Mouse (Mus musculus) gastrocnemius, postnatal 25 days (tissue): Measurements from ENCODE around the gene Cma1. TPM values are rescaled to one million over a fixed set of nuclear protein-coding genes. Genes with fewer than 3 reads are reported as not detected.

Experiments used
- total RNA-seq, 2 experiments: library from RNA; stranded (reverse); gene quantifications; 1 replicate in 1 of 2; 2 replicates in 1 of 2; pipeline ENCODE4 v1.2.3; 2021

Cma1 gene
- total RNA-seq, 2 experiments from 2014 or later: 2.7 to 4.1 TPM

Other genes starting within 250 kb of the Cma1 start
- gene Tgm1, start 230.7 kb downstream of the Cma1 start, total RNA-seq: not detected
- 10 to 100 TPM; 10.3 TPM for gene Rabggta, start 222.4 kb downstream of the Cma1 start, total RNA-seq
- gene Dhrs1, start 199.0 kb downstream of the Cma1 start, total RNA-seq: 10 to 100 TPM; 29.4 to 32.7 TPM
- gene Nop9, start 199.0 kb downstream of the Cma1 start, total RNA-seq: 10 to 100 TPM; 11.3 to 12.0 TPM
- gene Cideb, start 186.2 kb downstream of the Cma1 start, total RNA-seq: not detected
- under 1 TPM in 1 of 2 experiments, not detected in 1; 0.10 TPM for gene Ltb4r2, start 183.2 kb downstream of the Cma1 start, total RNA-seq
- not detected for gene Ltb4r1, start 178.7 kb downstream of the Cma1 start, total RNA-seq
- gene Adcy4, start 160.6 kb downstream of the Cma1 start, total RNA-seq: 1 to 10 TPM; 6.4 to 6.5 TPM
- 1 to 10 TPM; 1.3 to 1.7 TPM for gene Ripk3, start 155.8 kb downstream of the Cma1 start, total RNA-seq
- gene Nfatc4, start 121.5 kb downstream of the Cma1 start, total RNA-seq: 1 to 10 TPM; 3.2 to 5.9 TPM
- 1 to 10 TPM; 2.6 to 4.1 TPM for gene Nynrin, start 90.7 kb downstream of the Cma1 start, total RNA-seq
- gene Cbln3, start 60.3 kb downstream of the Cma1 start, total RNA-seq: not detected
- 1 to 10 TPM; 7.0 to 9.1 TPM for gene Khnyn, start 59.7 kb downstream of the Cma1 start, total RNA-seq
- 10 to 100 TPM; 95.7 to 98.1 TPM for gene Sdr39u1, start 44.4 kb downstream of the Cma1 start, total RNA-seq
- not detected for gene Cma2, start 6.3 kb upstream of the Cma1 start, total RNA-seq
- gene Mcpt1, start 73.3 kb upstream of the Cma1 start, total RNA-seq: not detected
- gene Mcpt9, start 85.8 kb upstream of the Cma1 start, total RNA-seq: not detected
- gene Mcpt2, start 97.4 kb upstream of the Cma1 start, total RNA-seq: not detected
- gene Mcpt4, start 117.6 kb upstream of the Cma1 start, total RNA-seq: 1 to 10 TPM; 2.7 to 5.8 TPM
- gene Mcpt8, start 140.6 kb upstream of the Cma1 start, total RNA-seq: not detected
- gene Ctsg, start 157.9 kb upstream of the Cma1 start, total RNA-seq: not detected
- not detected for gene Gzme, start 175.9 kb upstream of the Cma1 start, total RNA-seq
- gene Gzmd, start 187.9 kb upstream of the Cma1 start, total RNA-seq: not detected
- not detected for gene Gzmg, start 214.9 kb upstream of the Cma1 start, total RNA-seq
- not detected for gene Gzmn, start 229.9 kb upstream of the Cma1 start, total RNA-seq